Mouse (Mus musculus) gastrocnemius, postnatal 14 days (tissue): ENCODE measurements around the gene Vmn1r56. TPM values are rescaled to one million over a fixed set of nuclear protein-coding genes. Genes with fewer than 3 reads are reported as not detected.
"Not testable (repeated sequence)": the region's sequence is repeated elsewhere in the genome, so short reads cannot be mapped to it uniquely, and the experiment has no call there.

Source experiments
- DNase-seq: peaks from one replicate; pipeline ENCODE4 v3.0.0; 2021; ENCODE audit warnings: mixed read lengths
- intact Hi-C: fragments of 180-260 bp; cut with DNase I; formaldehyde crosslinking; loops from one replicate; pipeline ENCODE4 v1.15.1; 2025; ENCODE audit warnings: low total_unique reads
- long read RNA-seq, 2 experiments: library from polyadenylated mRNA; stranded (forward); transcript quantifications; one replicate each; pipeline ENCODE4 v2.0.0; 2021
- total RNA-seq, 2 experiments: library from RNA; stranded (reverse); gene quantifications; 2 replicates each; pipeline ENCODE4 v1.2.3; 2021

The Vmn1r56 gene
- total RNA-seq: not detected
- long read RNA-seq, experiment 1: 0 reads
- long read RNA-seq, experiment 2: 0 reads

DNA sequence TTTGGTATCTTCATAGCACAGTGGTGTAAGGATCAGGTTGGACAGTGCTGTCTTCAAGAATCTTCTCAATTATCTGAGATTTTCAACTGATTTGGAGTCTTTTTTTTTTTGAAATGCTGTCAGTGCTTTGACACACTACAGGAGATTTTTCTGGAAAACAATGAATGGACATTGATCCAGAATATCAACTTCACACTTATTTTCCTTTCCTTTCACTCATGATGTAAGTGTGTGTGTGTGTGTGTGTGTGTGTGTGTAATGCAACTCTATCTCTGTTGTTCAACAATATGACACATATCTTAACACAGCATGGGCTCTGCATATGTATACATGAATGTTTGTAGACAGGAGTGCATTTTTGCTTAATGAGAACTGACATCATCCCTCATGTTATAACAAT lies at the start of gene Vmn1r56:
Vmn1r56 (minus strand) TSS at position 101 of the 400 bp plus-strand sequence.
- intact Hi-C loops, DNase-seq: not testable (repeated sequence)

GRCm38 (mm10) chr7:5218193-5218592 lies 21.6 kb upstream of the Vmn1r56 start, which contains the start of gene Vmn1r57:
Gene Vmn1r57 (plus strand): TSS chr7:5218493.
- DNase-seq, intact Hi-C loops: not testable (repeated sequence)

DNA sequence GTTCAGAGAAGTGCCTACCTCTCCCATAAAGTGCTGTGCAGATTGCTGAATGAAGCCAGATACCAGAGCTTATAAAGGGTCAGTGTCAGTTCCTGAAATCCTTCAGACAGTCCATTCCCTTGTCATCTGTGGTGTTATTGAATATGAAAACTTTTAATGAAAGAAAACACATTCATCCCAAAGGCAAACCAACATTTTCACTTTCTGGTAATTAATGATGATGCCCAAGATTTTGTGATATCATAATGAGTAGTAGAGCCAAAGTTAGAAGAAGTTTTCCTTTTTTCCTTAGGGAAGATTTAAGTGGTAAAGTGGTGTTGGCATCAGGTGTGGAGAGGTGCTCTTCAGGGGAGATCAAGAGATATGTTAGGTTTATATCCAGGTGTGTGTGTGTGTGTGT lies 47.0 kb downstream of the Vmn1r56 start, which contains the start of gene Vmn1r55:
Vmn1r55 (minus strand) TSS at position 101 of the 400 bp plus-strand sequence.
- DNase-seq, intact Hi-C loops: not testable (repeated sequence)

Other genes with a start within 250 kb of the Vmn1r56 start
- 10 to 100 TPM; 39.9 to 51.4 TPM for gene Sbk2, start 232.3 kb downstream of the Vmn1r56 start, total RNA-seq
- gene Sbk3, start 225.6 kb downstream of the Vmn1r56 start, total RNA-seq: 1 to 10 TPM in 1 of 2 experiments, under 1 TPM in 1; 0.33 to 1.0 TPM
- 10 to 100 TPM in 1 of 2 experiments, 1 to 10 TPM in 1; 9.0 to 10.5 TPM for gene Zfp579, start 200.6 kb downstream of the Vmn1r56 start, total RNA-seq
- gene Zfp524, start 182.3 kb downstream of the Vmn1r56 start, total RNA-seq: 1 to 10 TPM; 5.8 to 6.0 TPM
- 10 to 100 TPM; 16.3 to 16.5 TPM for gene Fiz1, start 182.1 kb downstream of the Vmn1r56 start, total RNA-seq
- not detected for gene Gm44973, start 181.3 kb downstream of the Vmn1r56 start, total RNA-seq
- 10 to 100 TPM; 12.6 to 13.4 TPM for gene Zfp865, start 176.4 kb downstream of the Vmn1r56 start, total RNA-seq
- under 1 TPM; 0.31 to 0.33 TPM for gene Ccdc106, start 176.2 kb downstream of the Vmn1r56 start, total RNA-seq
- not detected for gene 4632433K11Rik, start 162.6 kb downstream of the Vmn1r56 start, total RNA-seq
- gene Zfp784, start 158.3 kb downstream of the Vmn1r56 start, total RNA-seq: 1 to 10 TPM; 4.3 to 5.0 TPM
- gene Zfp580, start 145.2 kb downstream of the Vmn1r56 start, total RNA-seq: 1 to 10 TPM; 5.6 to 6.6 TPM
- gene U2af2, start 134.6 kb downstream of the Vmn1r56 start, total RNA-seq: 10 to 100 TPM; 52.0 to 62.2 TPM
- gene Epn1, start 116.5 kb downstream of the Vmn1r56 start, total RNA-seq: 100 to 1,000 TPM; 100 to 107 TPM
- gene Rfpl4, start 79.8 kb downstream of the Vmn1r56 start, total RNA-seq: not detected
- 1 to 10 TPM; 1.4 to 1.7 TPM for gene Rasl2-9, start 70.8 kb downstream of the Vmn1r56 start, total RNA-seq
- gene Vmn1r55, start 47.1 kb downstream of the Vmn1r56 start, total RNA-seq: not detected
- gene Vmn1r57, start 21.7 kb upstream of the Vmn1r56 start, total RNA-seq: not detected
- not detected for gene Gm5065, start 153.8 kb upstream of the Vmn1r56 start, total RNA-seq
- gene Nlrp2, start 154.3 kb upstream of the Vmn1r56 start, total RNA-seq: not detected
- not detected for gene Vmn1r58, start 216.6 kb upstream of the Vmn1r56 start, total RNA-seq